Mouse (Mus musculus): ENCODE results near the gene Cpt2. TPM values are rescaled to one million over a fixed set of nuclear protein-coding genes. Genes with fewer than 3 reads are reported as not detected.

The Cpt2 gene
- polyA plus RNA-seq, 1 experiment from 2014 or later: 33.9 TPM

GRCm38 (mm10) chr4:107962044-107962732 lies 38.8 kb upstream of the Cpt2 start:
- peak; percentile 60 for DNase-seq (ENCODE audit: low spot score)
- 0 out of 2 replicates have a peak, but pooled peaks cover 6% of the 10 kb centered on the region for H3K4me1 ChIP-seq (ENCODE audit: insufficient read depth, low read depth, low read length)
- TF ChIP-seq CTCF (IDR thresholded peaks at IDR 0.05) (no peak), EP300 (IDR thresholded peaks at IDR 0.05) (no peak)
- H3K9me3 ChIP-seq (ENCODE audit: low read length): no peaks in the 10 kb centered on the region
- no peak overlapping the region for H3K4me2 ChIP-seq (replicated peaks; ENCODE audit: low read depth, low read length)
- peak; percentile 85 for ATAC-seq
- no peak overlapping the region for H3K27ac ChIP-seq (ENCODE audit: low read length)
- H3K36me3 ChIP-seq (ENCODE audit: insufficient read depth, low read length): no peaks in the 10 kb centered on the region
- no peaks in the 10 kb centered on the region for H3K27me3 ChIP-seq (replicated peaks; ENCODE audit: insufficient read depth, low read length)
- WGBS: 31% methylated on average over 11 of the region's 11 CpGs
- no peak overlapping the region for H3K9ac ChIP-seq (replicated peaks; ENCODE audit: low read depth)
- no peak overlapping the region for H3K4me3 ChIP-seq (ENCODE audit: low read depth, low read length)

DNA sequence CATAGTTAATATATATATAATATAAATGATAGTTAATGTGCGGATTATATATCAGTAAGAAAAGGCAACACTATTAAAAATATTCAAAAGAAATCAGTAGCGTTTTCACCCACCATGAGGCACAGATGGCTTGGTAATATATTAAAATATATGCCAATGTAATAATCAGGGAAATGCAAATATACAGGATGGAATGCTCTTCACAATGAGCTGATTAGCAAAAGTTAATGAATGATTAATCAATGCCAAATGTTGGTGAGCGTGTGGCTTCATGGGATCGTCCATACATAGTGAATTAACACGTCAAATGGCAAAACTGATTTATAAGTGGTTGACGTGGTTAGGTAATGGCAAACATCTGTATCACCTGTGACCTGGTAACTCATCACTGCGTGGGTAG lies 35.1 kb upstream of the Cpt2 start:
- ATAC-seq: no peak
- H3K9me3 ChIP-seq (ENCODE audit: low read length): no peaks in the 10 kb centered on the region
- H3K27ac ChIP-seq (ENCODE audit: low read length): no peak overlapping the region
- no peaks in the 10 kb centered on the region for H3K27me3 ChIP-seq (replicated peaks; ENCODE audit: insufficient read depth, low read length)
- 0 out of 2 replicates have a peak, but pooled peaks cover 6% of the 10 kb centered on the region for H3K4me1 ChIP-seq (ENCODE audit: insufficient read depth, low read depth, low read length)
- no peak overlapping the region for H3K4me3 ChIP-seq (ENCODE audit: low read depth, low read length)
- H3K9ac ChIP-seq (replicated peaks; ENCODE audit: low read depth): no peak overlapping the region
- TF ChIP-seq CTCF (IDR thresholded peaks at IDR 0.05) (no peak), EP300 (IDR thresholded peaks at IDR 0.05) (no peak)
- no peaks in the 10 kb centered on the region for H3K36me3 ChIP-seq (ENCODE audit: insufficient read depth, low read length)
- WGBS: 86% methylated on average over 7 of the region's 7 CpGs
- no peak overlapping the region for H3K4me2 ChIP-seq (replicated peaks; ENCODE audit: low read depth, low read length)
- no peak for DNase-seq (ENCODE audit: low spot score)

GRCm38 (mm10) chr4:107955691-107956090 lies 32.3 kb upstream of the Cpt2 start:
- H3K27ac ChIP-seq (ENCODE audit: low read length): no peak overlapping the region
- WGBS: 64% methylated on average over 5 of the region's 5 CpGs
- H3K4me3 ChIP-seq (ENCODE audit: low read depth, low read length): no peak overlapping the region
- DNase-seq (ENCODE audit: low spot score) (no peak), ATAC-seq (no peak)
- no peaks in the 10 kb centered on the region for H3K36me3 ChIP-seq (ENCODE audit: insufficient read depth, low read length)
- no peaks in the 10 kb centered on the region for H3K9me3 ChIP-seq (ENCODE audit: low read length)
- no peak overlapping the region for H3K9ac ChIP-seq (replicated peaks; ENCODE audit: low read depth)
- H3K4me2 ChIP-seq (replicated peaks; ENCODE audit: low read depth, low read length): no peak overlapping the region
- TF ChIP-seq CTCF (IDR thresholded peaks at IDR 0.05): no peak
- TF ChIP-seq EP300 (IDR thresholded peaks at IDR 0.05): no peak
- no peaks in the 10 kb centered on the region for H3K4me1 ChIP-seq (ENCODE audit: insufficient read depth, low read depth, low read length)
- no peaks in the 10 kb centered on the region for H3K27me3 ChIP-seq (replicated peaks; ENCODE audit: insufficient read depth, low read length)

GRCm38 (mm10) chr4:107952845-107953244 lies 29.4 kb upstream of the Cpt2 start:
- Histone ChIP-seq H3K4me3 (ENCODE audit: low read depth, low read length) (no peak overlapping the region), H3K27ac (ENCODE audit: low read length) (no peak overlapping the region), H3K27me3 (replicated peaks; ENCODE audit: insufficient read depth, low read length) (no peaks in the 10 kb centered on the region), H3K9ac (replicated peaks; ENCODE audit: low read depth) (no peak overlapping the region), H3K4me1 (ENCODE audit: insufficient read depth, low read depth, low read length) (no peaks in the 10 kb centered on the region), H3K9me3 (ENCODE audit: low read length) (no peaks in the 10 kb centered on the region), H3K4me2 (replicated peaks; ENCODE audit: low read depth, low read length) (no peak overlapping the region), H3K36me3 (ENCODE audit: insufficient read depth, low read length) (no peaks in the 10 kb centered on the region)
- TF ChIP-seq CTCF (IDR thresholded peaks at IDR 0.05) (peak; percentile 53), EP300 (IDR thresholded peaks at IDR 0.05) (no peak)
- ATAC-seq: no peak
- DNase-seq (ENCODE audit: low spot score): no peak

- Histone ChIP-seq H3K4me2 (replicated peaks; ENCODE audit: low read depth, low read length) (no peak overlapping the region), H3K27me3 (replicated peaks; ENCODE audit: insufficient read depth, low read length) (no peaks in the 10 kb centered on the region), H3K36me3 (ENCODE audit: insufficient read depth, low read length) (no peaks in the 10 kb centered on the region), H3K9ac (replicated peaks; ENCODE audit: low read depth) (no peak overlapping the region), H3K4me3 (ENCODE audit: low read depth, low read length) (no peak overlapping the region), H3K9me3 (ENCODE audit: low read length) (no peaks in the 10 kb centered on the region), H3K27ac (ENCODE audit: low read length) (peak overlapping the region; percentile 20; the same call in 1 of the 2 replicates), H3K4me1 (ENCODE audit: insufficient read depth, low read depth, low read length) (no peaks in the 10 kb centered on the region)
- peak; percentile 14; the same call in 1 of the 2 replicates for TF ChIP-seq EP300 (IDR thresholded peaks at IDR 0.05)
- TF ChIP-seq CTCF (IDR thresholded peaks at IDR 0.05): no peak
- ATAC-seq (peak; percentile 32), DNase-seq (ENCODE audit: low spot score) (peak; percentile 56)
- WGBS: 51% methylated on average over 4 of the region's 4 CpGs
Measured at GRCm38 (mm10) chr4:107949918-107950317, 26.5 kb upstream of the Cpt2 start.

GRCm38 (mm10) chr4:107944141-107944540 lies 20.7 kb upstream of the Cpt2 start:
- Histone ChIP-seq H3K4me1 (ENCODE audit: insufficient read depth, low read depth, low read length) (no peaks in the 10 kb centered on the region), H3K9me3 (ENCODE audit: low read length) (no peaks in the 10 kb centered on the region), H3K4me3 (ENCODE audit: low read depth, low read length) (no peak overlapping the region), H3K27me3 (replicated peaks; ENCODE audit: insufficient read depth, low read length) (no peaks in the 10 kb centered on the region), H3K4me2 (replicated peaks; ENCODE audit: low read depth, low read length) (no peak overlapping the region), H3K36me3 (ENCODE audit: insufficient read depth, low read length) (no peaks in the 10 kb centered on the region), H3K27ac (ENCODE audit: low read length) (no peak overlapping the region), H3K9ac (replicated peaks; ENCODE audit: low read depth) (no peak overlapping the region)
- no peak for DNase-seq (ENCODE audit: low spot score)
- WGBS: 70% methylated on average over 2 of the region's 2 CpGs
- TF ChIP-seq EP300 (IDR thresholded peaks at IDR 0.05): no peak
- no peak for TF ChIP-seq CTCF (IDR thresholded peaks at IDR 0.05)
- no peak for ATAC-seq
